Mouse (Mus musculus) heart, embryonic 11.5 days (tissue): ENCODE measurements at regions not wholly inside any gene's neighbourhood (a gene's known extent, or its start where the extent isn't known, plus 50 kb on each side); places are given as distances from the start of the nearest gene placed in this dataset.
"Not testable (repeated sequence)": the region's sequence is repeated elsewhere in the genome, so short reads cannot be mapped to it uniquely, and the experiment has no call there.

ENCODE experiments used
- ATAC-seq: fragments of 200-750 bp; cut with Nextera tagmentation; replicated peaks from 2 replicates; pipeline ENCODE4 v1.8.0; 2017; ENCODE audit warnings: moderate library complexity; ENCODE audit not compliant: insufficient number of reproducible peaks, low FRiP score, low TSS enrichment
- H3K27ac ChIP-seq: fragments of 300-500 bp; sonication (generic); 2 replicates; pipeline ENCODE4 v1.5.1; 2014; ENCODE audit warnings: mild to moderate bottlenecking, low read depth, low read length
- H3K27me3 ChIP-seq: fragments of 300-500 bp; sonication (generic); 2 replicates; pipeline ENCODE4 v1.6.1; 2014; ENCODE audit warnings: mild to moderate bottlenecking, low read length, mixed read lengths; ENCODE audit not compliant: control insufficient read depth, insufficient read depth
- H3K36me3 ChIP-seq: fragments of 300-500 bp; sonication (generic); 2 replicates; pipeline ENCODE4 v1.6.1; 2014; ENCODE audit warnings: mild to moderate bottlenecking, low read length, moderate library complexity, mixed read lengths; ENCODE audit not compliant: control insufficient read depth, insufficient read depth
- H3K4me1 ChIP-seq: fragments of 300-500 bp; sonication (generic); 2 replicates; pipeline ENCODE4 v1.6.1; 2014; ENCODE audit warnings: low read length; ENCODE audit not compliant: control insufficient read depth, insufficient read depth
- H3K4me2 ChIP-seq: fragments of 300-500 bp; sonication (generic); 2 replicates; pipeline ENCODE4 v1.6.1; 2014; ENCODE audit warnings: mild to moderate bottlenecking, moderate library complexity
- H3K4me3 ChIP-seq: fragments of 300-500 bp; sonication (generic); 2 replicates; pipeline ENCODE4 v1.5.1; 2014; ENCODE audit warnings: low read depth, low read length
- H3K9ac ChIP-seq: fragments of 300-500 bp; sonication (generic); 2 replicates; pipeline ENCODE4 v1.6.1; 2014; ENCODE audit warnings: mild to moderate bottlenecking, low read depth, low read length, moderate library complexity
- H3K9me3 ChIP-seq: fragments of 300-500 bp; sonication (generic); replicated peaks from 2 replicates; pipeline ENCODE4 v1.6.1; 2016; ENCODE audit warnings: low read length; ENCODE audit not compliant: control insufficient read depth
- WGBS: fragments of 180-500 bp; shearing (Covaris S2); extraction: QIAGEN DNeasy Blood & Tissue Kit; methylation state at CpG from one replicate; pipeline ENCODE4 v1.1.7; 2014; ENCODE audit not compliant: insufficient replicate concordance; 5-methylcytosine and 5-hydroxymethylcytosine counted together

DNA sequence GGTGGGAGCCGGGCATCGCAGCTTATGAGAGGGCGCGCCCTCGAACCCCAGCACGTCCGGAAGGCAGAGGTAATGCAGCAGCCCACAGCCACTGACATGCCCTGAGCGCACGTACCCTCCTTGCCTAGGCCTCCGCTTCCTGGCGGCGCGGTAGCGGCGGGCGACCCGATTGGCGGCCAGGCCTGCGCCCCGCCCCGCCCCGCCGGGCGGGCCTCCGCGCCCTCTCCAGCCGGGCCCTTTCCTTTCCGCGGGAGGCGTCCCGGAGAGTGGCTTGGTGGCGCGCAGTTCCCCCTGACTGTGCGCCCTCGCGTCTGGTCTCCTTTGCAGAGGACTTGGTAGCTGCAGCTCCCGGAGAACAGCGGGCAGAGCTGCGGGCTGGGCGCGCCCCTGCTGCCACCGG, 461.1 kb downstream of the Gm21863 start:
- 2% methylated on average over 19 of the region's 42 CpGs for WGBS
- peak overlapping the region; percentile 34 for H3K4me2 ChIP-seq
- 0 out of 2 replicates have a peak overlapping the region, but pooled peaks have one; percentile 16 for H3K4me3 ChIP-seq
- not testable (repeated sequence) for H3K36me3 ChIP-seq, H3K27me3 ChIP-seq, H3K9me3 ChIP-seq, ATAC-seq, H3K27ac ChIP-seq, H3K9ac ChIP-seq, H3K4me1 ChIP-seq

DNA sequence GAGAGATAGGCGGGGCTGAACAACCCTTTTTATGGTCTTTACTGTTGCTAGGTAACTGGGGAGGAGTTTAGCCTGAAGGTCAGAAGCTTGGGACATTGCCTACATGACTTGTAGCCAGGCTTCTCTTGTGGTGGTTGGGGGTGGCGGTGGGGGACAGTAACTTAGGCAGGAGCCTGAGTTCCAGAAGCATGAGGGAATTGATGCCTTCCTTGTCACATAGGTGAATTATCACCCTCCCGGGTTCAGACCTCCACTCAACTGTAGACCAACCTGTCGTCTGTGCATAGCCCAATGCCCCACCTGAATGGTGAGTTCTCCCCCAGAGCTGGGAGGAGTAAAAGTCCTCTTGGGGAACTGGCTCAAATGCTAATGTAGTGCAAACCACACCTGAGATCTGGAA, 472.1 kb downstream of the Gm21863 start:
- ATAC-seq, H3K4me3 ChIP-seq, H3K9ac ChIP-seq, H3K4me2 ChIP-seq, H3K4me1 ChIP-seq, H3K9me3 ChIP-seq, H3K36me3 ChIP-seq, H3K27me3 ChIP-seq, H3K27ac ChIP-seq: not testable (repeated sequence)
- WGBS, result 80% methylated on average over 3 of the region's 4 CpGs

DNA sequence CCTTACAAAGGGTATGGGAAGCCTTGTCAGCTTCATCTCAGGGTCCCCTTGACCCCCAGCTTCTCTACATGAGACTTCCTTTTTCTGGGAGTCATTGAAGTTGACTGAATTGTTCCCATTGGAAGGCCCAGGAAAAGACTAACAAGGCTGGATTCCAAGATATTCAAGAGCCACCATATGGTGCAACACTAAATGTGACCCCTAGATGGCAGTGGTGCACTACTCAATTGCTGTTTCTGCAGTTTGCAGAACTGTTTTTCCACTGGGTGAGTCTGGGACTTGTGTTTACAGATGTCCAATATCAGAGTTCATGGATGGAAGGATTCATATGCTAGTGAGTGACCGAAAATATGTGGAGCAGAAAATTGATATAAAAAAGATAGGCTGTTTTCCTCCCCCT, 510.3 kb downstream of the Gm21863 start:
- H3K36me3 ChIP-seq, H3K27me3 ChIP-seq, H3K27ac ChIP-seq, H3K4me3 ChIP-seq, H3K4me2 ChIP-seq, ATAC-seq, H3K9me3 ChIP-seq, H3K9ac ChIP-seq, H3K4me1 ChIP-seq: not testable (repeated sequence)
- 37% methylated on average over 1 of the region's 1 CpGs for WGBS
